Mouse (Mus musculus) bone marrow, adult 2 months (tissue): ENCODE measurements around the gene Cdk12.

ENCODE experiments used
- CTCF ChIP-seq: fragments of 200-500 bp; IDR thresholded peaks from 2 replicates; pipeline ENCODE4 v1.5.1; 2011; ENCODE audit warnings: low read length, control low read depth; ENCODE audit not compliant: control insufficient read depth, insufficient read depth
- POLR2A ChIP-seq: fragments of 200-500 bp; IDR thresholded peaks from 2 replicates; pipeline ENCODE4 v1.6.1; 2011; ENCODE audit warnings: low read depth, mild to moderate bottlenecking, control low read depth, low read length, borderline replicate concordance; ENCODE audit not compliant: control insufficient read depth

DNA sequence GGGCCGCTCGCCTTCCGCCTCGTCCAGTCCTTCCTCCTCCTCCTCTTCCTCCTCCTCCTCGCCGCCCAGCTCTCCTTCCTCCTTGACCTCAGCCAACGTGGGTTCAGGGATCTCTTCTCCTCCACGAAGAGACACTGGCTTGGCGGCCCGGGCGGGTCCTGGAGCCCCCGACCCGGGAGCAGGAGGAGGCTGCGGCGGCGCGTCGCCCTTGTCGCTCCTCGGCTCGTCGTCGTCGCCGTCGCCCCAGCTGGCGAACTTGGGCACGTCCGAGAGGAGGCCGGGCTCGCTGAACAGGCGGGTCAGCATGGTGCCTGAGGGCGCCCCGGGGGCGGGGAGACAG, 125.1 kb downstream of the Cdk12 start:
- TF ChIP-seq POLR2A (no peak), CTCF (no peak)
